Mouse (Mus musculus): ENCODE results near the gene Tns3.

The Tns3 gene

GRCm38 (mm10) chr11:8610456-8610855 is 53.9 kb downstream of the Tns3 start:
- DNase-seq: no peak

- DNase-seq: no peak
Measured at GRCm38 (mm10) chr11:8609873-8610272, 54.5 kb downstream of the Tns3 start.

- DNase-seq: no peak
Measured at GRCm38 (mm10) chr11:8607123-8607522, 57.2 kb downstream of the Tns3 start.

- DNase-seq: no peak
Measured at GRCm38 (mm10) chr11:8604789-8605569, 59.4 kb downstream of the Tns3 start.

GRCm38 (mm10) chr11:8602606-8603005 is 61.7 kb downstream of the Tns3 start:
- no peak for DNase-seq

- no peak for DNase-seq
Measured at GRCm38 (mm10) chr11:8601411-8601821, 62.9 kb downstream of the Tns3 start.

- no peak for DNase-seq
Measured at GRCm38 (mm10) chr11:8595642-8596041, 68.7 kb downstream of the Tns3 start.

- DNase-seq: no peak
Measured at GRCm38 (mm10) chr11:8593172-8593571, 71.2 kb downstream of the Tns3 start.

GRCm38 (mm10) chr11:8591271-8591670 is 73.1 kb downstream of the Tns3 start:
- no peak for DNase-seq

- peak; percentile 32 for DNase-seq
Measured at GRCm38 (mm10) chr11:8589226-8589905, 75.0 kb downstream of the Tns3 start.

GRCm38 (mm10) chr11:8587941-8588340 is 76.4 kb downstream of the Tns3 start:
- DNase-seq: no peak

GRCm38 (mm10) chr11:8586996-8587644 is 77.2 kb downstream of the Tns3 start:
- no peak for DNase-seq

- DNase-seq: no peak
Measured at GRCm38 (mm10) chr11:8586374-8586773, 78.0 kb downstream of the Tns3 start.

GRCm38 (mm10) chr11:8585686-8586085 is 78.6 kb downstream of the Tns3 start:
- no peak for DNase-seq

- no peak for DNase-seq
Measured at GRCm38 (mm10) chr11:8584925-8585324, 79.4 kb downstream of the Tns3 start.

- DNase-seq: no peak
Measured at GRCm38 (mm10) chr11:8584307-8584706, 80.0 kb downstream of the Tns3 start.

GRCm38 (mm10) chr11:8583137-8583536 is 81.2 kb downstream of the Tns3 start:
- no peak for DNase-seq

- no peak for DNase-seq
Measured at GRCm38 (mm10) chr11:8582101-8582920, 82.0 kb downstream of the Tns3 start.

- no peak for DNase-seq
Measured at GRCm38 (mm10) chr11:8579789-8580188, 84.5 kb downstream of the Tns3 start.

- no peak for DNase-seq
Measured at GRCm38 (mm10) chr11:8575217-8576180, 88.8 kb downstream of the Tns3 start.

- no peak for DNase-seq
Measured at GRCm38 (mm10) chr11:8574562-8574961, 89.8 kb downstream of the Tns3 start.

GRCm38 (mm10) chr11:8572762-8573161 is 91.6 kb downstream of the Tns3 start:
- DNase-seq: no peak
